Mouse (Mus musculus): ENCODE data around the gene Ankrd61. TPM values are rescaled to one million over a fixed set of nuclear protein-coding genes. Genes with fewer than 3 reads are reported as not detected.

The Ankrd61 gene
- polyA plus RNA-seq (2017; shearing (Covaris generic)) = under 1 TPM in 1 of 2 experiments, not detected in 1; 0.69 TPM

- no peak for ATAC-seq
Measured at GRCm38 (mm10) chr5:143897635-143898330, at the start of gene Ankrd61. Gene Ankrd61 (minus strand): TSS chr5:143897685.

GRCm38 (mm10) chr5:143943231-143944125 is 46.0 kb upstream of the Ankrd61 start:
- ATAC-seq = no peak

- no peak for ATAC-seq
Measured at GRCm38 (mm10) chr5:143941588-143941987, 44.1 kb upstream of the Ankrd61 start.

GRCm38 (mm10) chr5:143936156-143936555 is 38.7 kb upstream of the Ankrd61 start:
- ATAC-seq = no peak

- ATAC-seq = no peak
Measured at GRCm38 (mm10) chr5:143933875-143934274, 36.4 kb upstream of the Ankrd61 start.

GRCm38 (mm10) chr5:143933414-143933813 is 35.9 kb upstream of the Ankrd61 start:
- no peak for ATAC-seq

GRCm38 (mm10) chr5:143932831-143933230 is 35.3 kb upstream of the Ankrd61 start, which contains the start of gene Rsph10b:
Gene Rsph10b (plus strand): TSS chr5:143933035.
- no peak for ATAC-seq

GRCm38 (mm10) chr5:143931863-143932580 is 34.5 kb upstream of the Ankrd61 start:
- ATAC-seq = no peak

GRCm38 (mm10) chr5:143930656-143931055 is 33.2 kb upstream of the Ankrd61 start:
- ATAC-seq = no peak

GRCm38 (mm10) chr5:143929291-143929690 is 31.8 kb upstream of the Ankrd61 start:
- no peak for ATAC-seq

- no peak for ATAC-seq
Measured at GRCm38 (mm10) chr5:143927875-143928274, 30.4 kb upstream of the Ankrd61 start, which contains the start of gene Gm42421. Gene Gm42421 (plus strand): TSS chr5:143928175.

- ATAC-seq = no peak
Measured at GRCm38 (mm10) chr5:143924781-143925452, 27.4 kb upstream of the Ankrd61 start.

GRCm38 (mm10) chr5:143918120-143918519 is 20.6 kb upstream of the Ankrd61 start:
- no peak for ATAC-seq

GRCm38 (mm10) chr5:143917418-143917817 is 19.9 kb upstream of the Ankrd61 start:
- peak; percentile 76 for ATAC-seq

GRCm38 (mm10) chr5:143916221-143916620 is 18.7 kb upstream of the Ankrd61 start:
- no peak for ATAC-seq

GRCm38 (mm10) chr5:143909417-143910400 is 12.2 kb upstream of the Ankrd61 start, which contains the start of the genes Aimp2 and Pms2:
Gene Aimp2 (minus strand): TSS chr5:143909847.
Gene Pms2 (plus strand): TSS chr5:143909964.
- ATAC-seq = peak; percentile 98

GRCm38 (mm10) chr5:143908926-143909325 is 11.4 kb upstream of the Ankrd61 start:
- no peak for ATAC-seq

- ATAC-seq = no peak
Measured at GRCm38 (mm10) chr5:143906429-143906828, 8.9 kb upstream of the Ankrd61 start.

- ATAC-seq = no peak
Measured at GRCm38 (mm10) chr5:143903813-143904212, 6.3 kb upstream of the Ankrd61 start.

- no peak for ATAC-seq
Measured at GRCm38 (mm10) chr5:143902111-143902510, 4.6 kb upstream of the Ankrd61 start.

- no peak for ATAC-seq
Measured at GRCm38 (mm10) chr5:143893396-143893795, 4.1 kb downstream of the Ankrd61 start.

All from activated CD4-positive, CD25-positive, alpha-beta regulatory T cell, adult 4 months (primary cell).